Mouse (Mus musculus): Measurements from ENCODE around the gene Lyl1. TPM values are rescaled to one million over a fixed set of nuclear protein-coding genes. Genes with fewer than 3 reads are reported as not detected.

Gene Lyl1
- polyA plus RNA-seq, 1 experiment from 2014 or later: 4.6 TPM

GRCm38 (mm10) chr8:84697166-84698130, 3.8 kb upstream of the Lyl1 start:
- DNase-seq (ENCODE audit: low spot score): peak; percentile 21
- no peak for ATAC-seq (ENCODE audit: insufficient read depth, low FRiP score, low TSS enrichment)
- Histone ChIP-seq H3K36me3 (ENCODE audit: control insufficient read depth, insufficient read depth, low read length) (peaks cover 11% of the 10 kb centered on the region; the same call in 1 of the 2 replicates), H3K4me3 (ENCODE audit: low read depth, low read length) (no peak overlapping the region), H3K27ac (ENCODE audit: low read depth, low read length) (no peak overlapping the region), H3K4me1 (ENCODE audit: control insufficient read depth, insufficient read depth, low read length) (no peaks in the 10 kb centered on the region), H3K9ac (ENCODE audit: low read length) (no peak overlapping the region), H3K9me3 (ENCODE audit: control insufficient read depth, low read length) (no peaks in the 10 kb centered on the region), H3K4me2 (ENCODE audit: low read depth) (no peak overlapping the region), H3K27me3 (ENCODE audit: control insufficient read depth, insufficient read depth, low read length) (peaks cover 17% of the 10 kb centered on the region)
- 89% methylated on average over 14 of the region's 14 CpGs for WGBS

- Histone ChIP-seq H3K27ac (ENCODE audit: low read depth, low read length) (no peak overlapping the region), H3K4me1 (ENCODE audit: control insufficient read depth, insufficient read depth, low read length) (no peaks in the 10 kb centered on the region), H3K27me3 (ENCODE audit: control insufficient read depth, insufficient read depth, low read length) (peaks cover 25% of the 10 kb centered on the region), H3K4me2 (ENCODE audit: low read depth) (no peak overlapping the region), H3K36me3 (ENCODE audit: control insufficient read depth, insufficient read depth, low read length) (peaks cover 11% of the 10 kb centered on the region; the same call in 1 of the 2 replicates), H3K9me3 (ENCODE audit: control insufficient read depth, low read length) (no peaks in the 10 kb centered on the region), H3K9ac (ENCODE audit: low read length) (no peak overlapping the region), H3K4me3 (ENCODE audit: low read depth, low read length) (no peak overlapping the region)
- WGBS: 89% methylated on average over 5 of the region's 5 CpGs
- DNase-seq (ENCODE audit: low spot score) (no peak), ATAC-seq (ENCODE audit: insufficient read depth, low FRiP score, low TSS enrichment) (no peak)
Measured at GRCm38 (mm10) chr8:84698288-84698687, 3.0 kb upstream of the Lyl1 start.

GRCm38 (mm10) chr8:84698929-84699401, 2.3 kb upstream of the Lyl1 start:
- no peaks in the 10 kb centered on the region for H3K9me3 ChIP-seq (ENCODE audit: control insufficient read depth, low read length)
- no peaks in the 10 kb centered on the region for H3K4me1 ChIP-seq (ENCODE audit: control insufficient read depth, insufficient read depth, low read length)
- no peak for DNase-seq (ENCODE audit: low spot score)
- 93% methylated on average over 9 of the region's 9 CpGs for WGBS
- H3K9ac ChIP-seq (ENCODE audit: low read length): no peak overlapping the region
- H3K27ac ChIP-seq (ENCODE audit: low read depth, low read length): no peak overlapping the region
- H3K4me3 ChIP-seq (ENCODE audit: low read depth, low read length): no peak overlapping the region
- peaks cover 11% of the 10 kb centered on the region; the same call in 1 of the 2 replicates for H3K36me3 ChIP-seq (ENCODE audit: control insufficient read depth, insufficient read depth, low read length)
- H3K27me3 ChIP-seq (ENCODE audit: control insufficient read depth, insufficient read depth, low read length): peaks cover 32% of the 10 kb centered on the region
- H3K4me2 ChIP-seq (ENCODE audit: low read depth): no peak overlapping the region
- no peak for ATAC-seq (ENCODE audit: insufficient read depth, low FRiP score, low TSS enrichment)

GRCm38 (mm10) chr8:84699861-84700322, 1.4 kb upstream of the Lyl1 start:
- ATAC-seq (ENCODE audit: insufficient read depth, low FRiP score, low TSS enrichment) (no peak), DNase-seq (ENCODE audit: low spot score) (peak; percentile 57)
- Histone ChIP-seq H3K9me3 (ENCODE audit: control insufficient read depth, low read length) (no peaks in the 10 kb centered on the region), H3K4me1 (ENCODE audit: control insufficient read depth, insufficient read depth, low read length) (no peaks in the 10 kb centered on the region), H3K9ac (ENCODE audit: low read length) (no peak overlapping the region), H3K4me3 (ENCODE audit: low read depth, low read length) (no peak overlapping the region), H3K27ac (ENCODE audit: low read depth, low read length) (no peak overlapping the region), H3K36me3 (ENCODE audit: control insufficient read depth, insufficient read depth, low read length) (peaks cover 11% of the 10 kb centered on the region; the same call in 1 of the 2 replicates), H3K27me3 (ENCODE audit: control insufficient read depth, insufficient read depth, low read length) (peaks cover 41% of the 10 kb centered on the region), H3K4me2 (ENCODE audit: low read depth) (no peak overlapping the region)
- WGBS: 65% methylated on average over 7 of the region's 7 CpGs

- H3K9me3 ChIP-seq (ENCODE audit: control insufficient read depth, low read length): no peaks in the 10 kb centered on the region
- H3K4me2 ChIP-seq (ENCODE audit: low read depth): no peak overlapping the region
- ATAC-seq (ENCODE audit: insufficient read depth, low FRiP score, low TSS enrichment) (no peak), DNase-seq (ENCODE audit: low spot score) (no peak)
- no peak overlapping the region for H3K27ac ChIP-seq (ENCODE audit: low read depth, low read length)
- H3K9ac ChIP-seq (ENCODE audit: low read length): no peak overlapping the region
- no peak overlapping the region for H3K4me3 ChIP-seq (ENCODE audit: low read depth, low read length)
- peaks cover 48% of the 10 kb centered on the region for H3K27me3 ChIP-seq (ENCODE audit: control insufficient read depth, insufficient read depth, low read length)
- WGBS: 86% methylated on average over 5 of the region's 5 CpGs
- H3K36me3 ChIP-seq (ENCODE audit: control insufficient read depth, insufficient read depth, low read length): peaks cover 9% of the 10 kb centered on the region; the same call in 1 of the 2 replicates
- no peaks in the 10 kb centered on the region for H3K4me1 ChIP-seq (ENCODE audit: control insufficient read depth, insufficient read depth, low read length)
Measured at GRCm38 (mm10) chr8:84700526-84700925, 731 bp upstream of the Lyl1 start.

- 77% methylated on average over 9 of the region's 9 CpGs for WGBS
- Histone ChIP-seq H3K27ac (ENCODE audit: low read depth, low read length) (no peak overlapping the region), H3K36me3 (ENCODE audit: control insufficient read depth, insufficient read depth, low read length) (0 out of 2 replicates have a peak, but pooled peaks cover 4% of the 10 kb centered on the region), H3K4me3 (ENCODE audit: low read depth, low read length) (0 out of 2 replicates have a peak overlapping the region, but pooled peaks have one; percentile 0), H3K4me2 (ENCODE audit: low read depth) (no peak overlapping the region), H3K9me3 (ENCODE audit: control insufficient read depth, low read length) (no peaks in the 10 kb centered on the region), H3K4me1 (ENCODE audit: control insufficient read depth, insufficient read depth, low read length) (peaks cover 11% of the 10 kb centered on the region), H3K27me3 (ENCODE audit: control insufficient read depth, insufficient read depth, low read length) (peaks cover 65% of the 10 kb centered on the region), H3K9ac (ENCODE audit: low read length) (no peak overlapping the region)
- ATAC-seq (ENCODE audit: insufficient read depth, low FRiP score, low TSS enrichment) (no peak), DNase-seq (ENCODE audit: low spot score) (no peak)
Measured at GRCm38 (mm10) chr8:84702561-84702960, 1.3 kb downstream of the Lyl1 start.

GRCm38 (mm10) chr8:84702963-84703465, 1.8 kb downstream of the Lyl1 start:
- WGBS: 80% methylated on average over 6 of the region's 6 CpGs

GRCm38 (mm10) chr8:84703466-84704249, 2.4 kb downstream of the Lyl1 start:
- DNase-seq (ENCODE audit: low spot score) (no peak), ATAC-seq (ENCODE audit: insufficient read depth, low FRiP score, low TSS enrichment) (no peak)
- no peaks in the 10 kb centered on the region for H3K9me3 ChIP-seq (ENCODE audit: control insufficient read depth, low read length)
- peak overlapping the region; percentile 23 for H3K4me2 ChIP-seq (ENCODE audit: low read depth)
- no peak overlapping the region for H3K9ac ChIP-seq (ENCODE audit: low read length)
- H3K4me3 ChIP-seq (ENCODE audit: low read depth, low read length): peak overlapping the region; percentile 18
- peaks cover 76% of the 10 kb centered on the region for H3K27me3 ChIP-seq (ENCODE audit: control insufficient read depth, insufficient read depth, low read length)
- H3K36me3 ChIP-seq (ENCODE audit: control insufficient read depth, insufficient read depth, low read length): 0 out of 2 replicates have a peak, but pooled peaks cover 2% of the 10 kb centered on the region
- WGBS: 7% methylated on average over 38 of the region's 38 CpGs
- H3K27ac ChIP-seq (ENCODE audit: low read depth, low read length): no peak overlapping the region
- H3K4me1 ChIP-seq (ENCODE audit: control insufficient read depth, insufficient read depth, low read length): peaks cover 17% of the 10 kb centered on the region

More at GRCm38 (mm10) chr8:84702963-84703465, 1.8 kb downstream of the Lyl1 start:
- Histone ChIP-seq H3K9me3 (ENCODE audit: control insufficient read depth, low read length) (no peaks in the 10 kb centered on the region), H3K36me3 (ENCODE audit: control insufficient read depth, insufficient read depth, low read length) (0 out of 2 replicates have a peak, but pooled peaks cover 2% of the 10 kb centered on the region), H3K27ac (ENCODE audit: low read depth, low read length) (no peak overlapping the region), H3K4me1 (ENCODE audit: control insufficient read depth, insufficient read depth, low read length) (peaks cover 15% of the 10 kb centered on the region), H3K27me3 (ENCODE audit: control insufficient read depth, insufficient read depth, low read length) (peaks cover 70% of the 10 kb centered on the region), H3K4me2 (ENCODE audit: low read depth) (peak overlapping the region; percentile 23; the same call in 1 of the 2 replicates), H3K9ac (ENCODE audit: low read length) (no peak overlapping the region), H3K4me3 (ENCODE audit: low read depth, low read length) (no peak overlapping the region)
- ATAC-seq (ENCODE audit: insufficient read depth, low FRiP score, low TSS enrichment) (no peak), DNase-seq (ENCODE audit: low spot score) (no peak)
